Mouse (Mus musculus) liver, embryonic 12.5 days (tissue): ENCODE results near the gene Tnfsfm13. TPM values are rescaled to one million over a fixed set of nuclear protein-coding genes. Genes with fewer than 3 reads are reported as not detected.

Experiments used
- ATAC-seq: fragments of 200-750 bp; cut with Nextera tagmentation; 2 replicates; pipeline ENCODE4 v1.8.0; 2017; ENCODE audit warnings: moderate number of reproducible peaks, mild to moderate bottlenecking, moderate library complexity
- H3K27ac ChIP-seq: fragments of 300-500 bp; sonication (generic); 2 replicates; pipeline ENCODE4 v1.5.1; 2016; ENCODE audit warnings: mild to moderate bottlenecking
- H3K27me3 ChIP-seq: fragments of 300-500 bp; sonication (generic); replicated peaks from 2 replicates; pipeline ENCODE4 v1.6.1; 2016; ENCODE audit warnings: mild to moderate bottlenecking, moderate library complexity
- H3K36me3 ChIP-seq: fragments of 300-500 bp; sonication (generic); 2 replicates; pipeline ENCODE4 v1.6.1; 2016; ENCODE audit warnings: mild to moderate bottlenecking, moderate library complexity
- H3K4me1 ChIP-seq: fragments of 300-500 bp; sonication (generic); 2 replicates; pipeline ENCODE4 v1.6.1; 2016
- H3K4me2 ChIP-seq: fragments of 300-500 bp; sonication (generic); 2 replicates; pipeline ENCODE4 v1.6.1; 2016; ENCODE audit warnings: mild to moderate bottlenecking, moderate library complexity
- H3K4me3 ChIP-seq: fragments of 300-500 bp; sonication (generic); 2 replicates; pipeline ENCODE4 v1.5.1; 2016; ENCODE audit warnings: mild to moderate bottlenecking, moderate library complexity
- H3K9ac ChIP-seq: fragments of 300-500 bp; sonication (generic); 2 replicates; pipeline ENCODE4 v1.6.1; 2016; ENCODE audit warnings: mild to moderate bottlenecking, moderate library complexity
- H3K9me3 ChIP-seq: fragments of 300-500 bp; sonication (generic); replicated peaks from 2 replicates; pipeline ENCODE4 v1.6.1; 2016; ENCODE audit warnings: mild to moderate bottlenecking, moderate library complexity
- WGBS: fragments of 180-500 bp; shearing (Covaris S2); methylation state at CpG from one replicate; pipeline ENCODE4 v1.1.7; 2016; ENCODE audit not compliant: insufficient replicate concordance; 5-methylcytosine and 5-hydroxymethylcytosine counted together
- polyA plus RNA-seq: library from polyadenylated mRNA; unstranded; fragments of >200 nt; fragmentation: Nextera tagmentation; extraction: Ambion mirVana; gene quantifications from 2 replicates; pipeline ENCODE4 v1.2.1, GENCODE M21; 2016

Gene Tnfsfm13
- polyA plus RNA-seq, 1 experiment from 2014 or later, result 0.72 TPM

GRCm38 (mm10) chr11:69657462-69657881, 38.4 kb downstream of the Tnfsfm13 start:
- ATAC-seq, result no peak
- Histone ChIP-seq H3K9ac (no peak overlapping the region; the same call in 1 of the 2 replicates), H3K27ac (peak overlapping the region; percentile 26; the same call in 1 of the 2 replicates), H3K9me3 (no peaks in the 10 kb centered on the region), H3K4me2 (no peak overlapping the region), H3K27me3 (no peaks in the 10 kb centered on the region), H3K4me3 (no peak overlapping the region), H3K4me1 (peaks cover 61% of the 10 kb centered on the region), H3K36me3 (peaks cover 68% of the 10 kb centered on the region)
- 80% methylated on average over 15 of the region's 15 CpGs for WGBS

- Histone ChIP-seq H3K4me3 (no peak overlapping the region), H3K9ac (peak overlapping the region; percentile 40), H3K4me2 (peak overlapping the region; percentile 30), H3K4me1 (peaks cover 60% of the 10 kb centered on the region), H3K36me3 (peaks cover 75% of the 10 kb centered on the region), H3K9me3 (no peaks in the 10 kb centered on the region), H3K27ac (peak overlapping the region; percentile 34), H3K27me3 (no peaks in the 10 kb centered on the region)
- peak; percentile 56; the same call in 1 of the 2 replicates for ATAC-seq
- WGBS, result 58% methylated on average over 10 of the region's 10 CpGs
Observed at GRCm38 (mm10) chr11:69656617-69657461, 39.1 kb downstream of the Tnfsfm13 start.

- H3K9me3 ChIP-seq, result no peaks in the 10 kb centered on the region
- 0 out of 2 replicates have a peak overlapping the region, but pooled peaks have one; percentile 34 for H3K27ac ChIP-seq
- no peak overlapping the region for H3K4me3 ChIP-seq
- H3K27me3 ChIP-seq, result no peaks in the 10 kb centered on the region
- WGBS, result 83% methylated on average over 5 of the region's 5 CpGs
- H3K9ac ChIP-seq, result peak overlapping the region; percentile 40; the same call in 1 of the 2 replicates
- H3K4me1 ChIP-seq, result peaks cover 53% of the 10 kb centered on the region
- H3K4me2 ChIP-seq, result peak overlapping the region; percentile 30; the same call in 1 of the 2 replicates
- ATAC-seq, result no peak
- H3K36me3 ChIP-seq, result peaks cover 83% of the 10 kb centered on the region
Observed at GRCm38 (mm10) chr11:69656065-69656455, 39.8 kb downstream of the Tnfsfm13 start.

GRCm38 (mm10) chr11:69655264-69656064, 40.4 kb downstream of the Tnfsfm13 start, which contains the start of gene Sox15:
TSS of gene Sox15 (plus strand) at chr11:69655314.
- H3K4me2 ChIP-seq, result no peak within 1 kb of the TSS
- H3K36me3 ChIP-seq, result peaks cover 88% of the 10 kb centered on the region
- WGBS, result 42% methylated on average over 34 of the region's 34 CpGs
- H3K9ac ChIP-seq, result peak within 1 kb of the TSS; percentile 13; the same call in 1 of the 2 replicates
- H3K27me3 ChIP-seq, result no peaks in the 10 kb centered on the region
- H3K4me3 ChIP-seq, result no peak within 1 kb of the TSS
- peak; percentile 63; the same call in 1 of the 2 replicates for ATAC-seq
- H3K9me3 ChIP-seq, result no peaks in the 10 kb centered on the region
- H3K27ac ChIP-seq, result peak within 1 kb of the TSS; percentile 34
- H3K4me1 ChIP-seq, result peaks cover 47% of the 10 kb centered on the region

GRCm38 (mm10) chr11:69654760-69655159, 41.1 kb downstream of the Tnfsfm13 start:
- H3K9me3 ChIP-seq, result no peaks in the 10 kb centered on the region
- no peak overlapping the region for H3K4me3 ChIP-seq
- H3K27me3 ChIP-seq, result no peaks in the 10 kb centered on the region
- H3K27ac ChIP-seq, result peak overlapping the region; percentile 22; the same call in 1 of the 2 replicates
- H3K4me2 ChIP-seq, result no peak overlapping the region
- H3K9ac ChIP-seq, result no peak overlapping the region
- peaks cover 89% of the 10 kb centered on the region for H3K36me3 ChIP-seq
- WGBS, result 43% methylated on average over 9 of the region's 9 CpGs
- no peak for ATAC-seq
- H3K4me1 ChIP-seq, result peaks cover 45% of the 10 kb centered on the region

GRCm38 (mm10) chr11:69653399-69653798, 42.5 kb downstream of the Tnfsfm13 start:
- H3K9ac ChIP-seq, result no peak overlapping the region
- no peaks in the 10 kb centered on the region for H3K27me3 ChIP-seq
- H3K9me3 ChIP-seq, result no peaks in the 10 kb centered on the region
- no peak overlapping the region for H3K4me3 ChIP-seq
- H3K27ac ChIP-seq, result no peak overlapping the region
- ATAC-seq, result no peak
- peaks cover 91% of the 10 kb centered on the region for H3K36me3 ChIP-seq
- H3K4me2 ChIP-seq, result no peak overlapping the region
- 73% methylated on average over 5 of the region's 5 CpGs for WGBS
- H3K4me1 ChIP-seq, result peaks cover 45% of the 10 kb centered on the region

GRCm38 (mm10) chr11:69645860-69646259, 50.0 kb downstream of the Tnfsfm13 start:
- Histone ChIP-seq H3K27me3 (no peaks in the 10 kb centered on the region), H3K4me3 (no peak overlapping the region), H3K9ac (no peak overlapping the region), H3K4me2 (no peak overlapping the region), H3K4me1 (no peaks in the 10 kb centered on the region), H3K36me3 (peaks cover 99% of the 10 kb centered on the region), H3K9me3 (no peaks in the 10 kb centered on the region), H3K27ac (no peak overlapping the region)
- WGBS, result 90% methylated on average over 5 of the region's 5 CpGs
- no peak for ATAC-seq

- no peak for ATAC-seq
- H3K4me3 ChIP-seq, result no peak overlapping the region
- H3K27me3 ChIP-seq, result no peaks in the 10 kb centered on the region
- H3K36me3 ChIP-seq, result peaks cover 39% of the 10 kb centered on the region
- peaks cover 45% of the 10 kb centered on the region for H3K4me1 ChIP-seq
- peak overlapping the region; percentile 40; the same call in 1 of the 2 replicates for H3K27ac ChIP-seq
- H3K9ac ChIP-seq, result peak overlapping the region; percentile 31; the same call in 1 of the 2 replicates
- H3K9me3 ChIP-seq, result no peaks in the 10 kb centered on the region
- 82% methylated on average over 3 of the region's 3 CpGs for WGBS
- H3K4me2 ChIP-seq, result peak overlapping the region; percentile 86
Observed at GRCm38 (mm10) chr11:69635471-69635870, 60.4 kb downstream of the Tnfsfm13 start.

GRCm38 (mm10) chr11:69633128-69633866, 62.6 kb downstream of the Tnfsfm13 start:
- Histone ChIP-seq H3K36me3 (peaks cover 22% of the 10 kb centered on the region), H3K4me2 (peak overlapping the region; percentile 86), H3K27ac (peak overlapping the region; percentile 98), H3K27me3 (no peaks in the 10 kb centered on the region), H3K9ac (peak overlapping the region; percentile 99), H3K9me3 (no peaks in the 10 kb centered on the region), H3K4me1 (peaks cover 48% of the 10 kb centered on the region), H3K4me3 (peak overlapping the region; percentile 98)
- peak; percentile 60 for ATAC-seq
- WGBS, result under 1% methylated on average over 42 of the region's 50 CpGs
